Mouse (Mus musculus) megakaryocyte, embryonic 14.5 days (primary cell): Measurements from ENCODE around the gene Ogn.

ENCODE experiments used
- FLI1 ChIP-seq: IDR thresholded peaks from 2 replicates; pipeline ENCODE4 v1.6.1; 2012; ENCODE audit warnings: low read length, inconsistent platforms, mixed read lengths
- GATA1 ChIP-seq: IDR thresholded peaks from 3 replicates; pipeline ENCODE4 v1.6.1; 2012; ENCODE audit warnings: mixed read lengths, low read length, inconsistent platforms, borderline replicate concordance

GRCm38 (mm10) chr13:49564347-49564746, 43.5 kb upstream of the Ogn start:
- TF ChIP-seq FLI1, result no peak
- TF ChIP-seq GATA1, result no peak
